Mouse (Mus musculus): Measurements from ENCODE around the gene Jtb.

GRCm38 (mm10) chr3:90284150-90284549 lies 52.8 kb downstream of the Jtb start:
- TF ChIP-seq POLR2A (IDR thresholded peaks at IDR 0.05; ENCODE audit: insufficient read length, low read depth) (no peak), TCF12 (IDR thresholded peaks at IDR 0.05; ENCODE audit: insufficient read depth, poor library complexity, severe bottlenecking) (no peak), CEBPB (IDR thresholded peaks at IDR 0.05; ENCODE audit: insufficient read depth, poor library complexity, severe bottlenecking) (no peak), MYOD1 (IDR thresholded peaks at IDR 0.05; ENCODE audit: control insufficient read depth in 1 of 3, insufficient read length in 2 of 3, low read depth in 2 of 3) (no peak), POLR2AphosphoS2 (IDR thresholded peaks at IDR 0.05; ENCODE audit: insufficient read length, low read depth) (no peak), REST (IDR thresholded peaks at IDR 0.05; ENCODE audit: insufficient read depth, insufficient read length) (no peak), MYOG (IDR thresholded peaks at IDR 0.05; ENCODE audit: control insufficient read depth in 1 of 3, insufficient read depth in 1 of 3, insufficient read length in 2 of 3, low read depth in 2 of 3) (no peak), MAX (IDR thresholded peaks at IDR 0.05; ENCODE audit: low read depth) (no peak), USF1 (IDR thresholded peaks at IDR 0.05; ENCODE audit: low read depth) (no peak), TCF3 (IDR thresholded peaks at IDR 0.05; ENCODE audit: insufficient read length, low read depth) (no peak), E2F4 (IDR thresholded peaks at IDR 0.05; ENCODE audit: insufficient read depth) (no peak), SRF (IDR thresholded peaks at IDR 0.05; ENCODE audit: control insufficient read depth, insufficient read length, low read depth) (no peak)

Measured in myocyte (in vitro differentiated cells).